Mouse (Mus musculus) spleen, adult 2 months (tissue): ENCODE measurements around the gene Mmp20.

Experiments used
- CTCF ChIP-seq: fragments of 200-500 bp; IDR thresholded peaks from 2 replicates; pipeline ENCODE4 v1.5.1; 2011; ENCODE audit warnings: mild to moderate bottlenecking, inconsistent platforms; ENCODE audit not compliant: insufficient read depth, insufficient read length, insufficient replicate concordance; ENCODE audit errors: extremely low read depth
- POLR2A ChIP-seq: fragments of 200-500 bp; IDR thresholded peaks from 2 replicates; pipeline ENCODE4 v1.6.1; 2011; ENCODE audit warnings: low read depth, low read length, inconsistent platforms

- no peak for TF ChIP-seq CTCF
- no peak for TF ChIP-seq POLR2A
Observed at GRCm38 (mm10) chr9:7678154-7678837, 50.3 kb downstream of the Mmp20 start.
